Mouse (Mus musculus) erythroblast, embryonic 14.5 days (primary cell): Measurements from ENCODE around the gene Cavin2. TPM values are rescaled to one million over a fixed set of nuclear protein-coding genes. Genes with fewer than 3 reads are reported as not detected.

Experiments
- H3K27me3 ChIP-seq: 2 replicates; pipeline ENCODE4 v1.6.1; 2012; ENCODE audit warnings: inconsistent platforms; ENCODE audit not compliant: control insufficient read depth
- H3K36me3 ChIP-seq: 2 replicates; pipeline ENCODE4 v1.6.1; 2012; ENCODE audit warnings: mild to moderate bottlenecking, inconsistent platforms; ENCODE audit not compliant: control insufficient read depth
- H3K4me1 ChIP-seq: 2 replicates; pipeline ENCODE4 v1.6.1; 2012; ENCODE audit warnings: inconsistent platforms; ENCODE audit not compliant: control insufficient read depth
- H3K4me3 ChIP-seq: replicated peaks from 2 replicates; pipeline ENCODE3; 2012; ENCODE audit warnings: moderate library complexity, mild to moderate bottlenecking, inconsistent platforms
- H3K9me3 ChIP-seq: 2 replicates; pipeline ENCODE4 v1.6.1; 2012; ENCODE audit warnings: low read length, inconsistent platforms, mixed read lengths; ENCODE audit not compliant: control insufficient read depth
- GATA1 ChIP-seq: IDR thresholded peaks from 2 replicates; pipeline ENCODE4 v1.6.1; 2012; ENCODE audit warnings: low read length, inconsistent platforms, mixed read lengths
- TAL1 ChIP-seq: IDR thresholded peaks from 3 replicates; pipeline ENCODE4 v1.6.1; 2012; ENCODE audit warnings: low read length, inconsistent platforms, mixed read lengths
- polyA plus RNA-seq: library from polyadenylated mRNA; stranded (reverse); fragments of >175 nt; gene quantifications from 2 replicates; pipeline ENCODE4 v1.2.3, GENCODE M21; 2012

Gene Cavin2
- polyA plus RNA-seq, 1 experiment: 0.04 TPM

- Histone ChIP-seq H3K27me3 (no peaks in the 10 kb centered on the region), H3K4me3 (no peak overlapping the region), H3K36me3 (no peaks in the 10 kb centered on the region), H3K4me1 (no peaks in the 10 kb centered on the region), H3K9me3 (no peaks in the 10 kb centered on the region)
- no peak for TF ChIP-seq TAL1
- TF ChIP-seq GATA1: no peak
Observed at GRCm38 (mm10) chr1:51335081-51335480, 46.2 kb downstream of the Cavin2 start.

- no peak overlapping the region for H3K4me3 ChIP-seq
- no peaks in the 10 kb centered on the region for H3K27me3 ChIP-seq
- no peaks in the 10 kb centered on the region for H3K4me1 ChIP-seq
- H3K36me3 ChIP-seq: no peaks in the 10 kb centered on the region
- no peak for TF ChIP-seq GATA1
- TF ChIP-seq TAL1: no peak
- H3K9me3 ChIP-seq: peaks cover 5% of the 10 kb centered on the region; the same call in 1 of the 2 replicates
Observed at GRCm38 (mm10) chr1:51344160-51344559, 55.2 kb downstream of the Cavin2 start.

- H3K9me3 ChIP-seq: peaks cover 5% of the 10 kb centered on the region; the same call in 1 of the 2 replicates
- no peak for TF ChIP-seq TAL1
- no peak for TF ChIP-seq GATA1
- no peaks in the 10 kb centered on the region for H3K4me1 ChIP-seq
- H3K36me3 ChIP-seq: no peaks in the 10 kb centered on the region
- no peak overlapping the region for H3K4me3 ChIP-seq
- H3K27me3 ChIP-seq: no peaks in the 10 kb centered on the region
Observed at GRCm38 (mm10) chr1:51347596-51347995, 58.7 kb downstream of the Cavin2 start.

GRCm38 (mm10) chr1:51348631-51349030 lies 59.7 kb downstream of the Cavin2 start:
- TF ChIP-seq TAL1: no peak
- no peak for TF ChIP-seq GATA1
- no peak overlapping the region for H3K4me3 ChIP-seq
- peaks cover 5% of the 10 kb centered on the region; the same call in 1 of the 2 replicates for H3K9me3 ChIP-seq
- no peaks in the 10 kb centered on the region for H3K4me1 ChIP-seq
- no peaks in the 10 kb centered on the region for H3K36me3 ChIP-seq
- no peaks in the 10 kb centered on the region for H3K27me3 ChIP-seq

- Histone ChIP-seq H3K4me3 (no peak overlapping the region), H3K36me3 (no peaks in the 10 kb centered on the region), H3K27me3 (no peaks in the 10 kb centered on the region), H3K9me3 (peaks cover 5% of the 10 kb centered on the region; the same call in 1 of the 2 replicates), H3K4me1 (no peaks in the 10 kb centered on the region)
- TF ChIP-seq GATA1: no peak
- TF ChIP-seq TAL1: no peak
Observed at GRCm38 (mm10) chr1:51349291-51349967, 60.5 kb downstream of the Cavin2 start.

Other genes with a start within 250 kb of the Cavin2 start
- gene Nabp1, start 189.3 kb downstream of the Cavin2 start, polyA plus RNA-seq: 0.02 and 0.10 TPM in 2 replicates